Mouse (Mus musculus): ENCODE data around the gene Gm11027. TPM values are rescaled to one million over a fixed set of nuclear protein-coding genes. Genes with fewer than 3 reads are reported as not detected.
A peak's percentile ranks its signal among the peaks of the same experiment; 100 is the strongest.

Gene Gm11027
- polyA plus RNA-seq, 1 experiment from 2014 or later = not detected

- 90% methylated on average over 2 of the region's 2 CpGs for WGBS
- Histone ChIP-seq H3K9ac (ENCODE audit: low read length) (no peak overlapping the region), H3K4me2 (replicated peaks; ENCODE audit: low read depth) (no peak overlapping the region), H3K27ac (replicated peaks) (no peak overlapping the region), H3K4me1 (replicated peaks; ENCODE audit: control insufficient read depth, insufficient read depth) (no peaks in the 10 kb centered on the region), H3K27me3 (ENCODE audit: control insufficient read depth, insufficient read depth, low read length) (no peaks in the 10 kb centered on the region), H3K36me3 (ENCODE audit: control insufficient read depth, insufficient read depth, low read length) (no peaks in the 10 kb centered on the region), H3K9me3 (ENCODE audit: control insufficient read depth, low read length) (no peaks in the 10 kb centered on the region), H3K4me3 (ENCODE audit: low read depth, low read length) (no peak overlapping the region)
- DNase-seq (ENCODE audit: low spot score) = no peak
- no peak for TF ChIP-seq CTCF (IDR thresholded peaks at IDR 0.05; ENCODE audit: low read depth)
- no peak for TF ChIP-seq EP300 (optimal IDR thresholded peaks at IDR 0.05)
- ATAC-seq (ENCODE audit: low FRiP score, low TSS enrichment) = no peak
Observed at GRCm38 (mm10) chr12:116271071-116271470, 4.1 kb upstream of the Gm11027 start.

- Histone ChIP-seq H3K4me1 (replicated peaks; ENCODE audit: control insufficient read depth, insufficient read depth) (no peaks in the 10 kb centered on the region), H3K9me3 (ENCODE audit: control insufficient read depth, low read length) (no peaks in the 10 kb centered on the region), H3K27me3 (ENCODE audit: control insufficient read depth, insufficient read depth, low read length) (no peaks in the 10 kb centered on the region), H3K27ac (replicated peaks) (no peak overlapping the region), H3K4me3 (ENCODE audit: low read depth, low read length) (no peak overlapping the region), H3K36me3 (ENCODE audit: control insufficient read depth, insufficient read depth, low read length) (no peaks in the 10 kb centered on the region), H3K9ac (ENCODE audit: low read length) (no peak overlapping the region), H3K4me2 (replicated peaks; ENCODE audit: low read depth) (no peak overlapping the region)
- ATAC-seq (ENCODE audit: low FRiP score, low TSS enrichment) (no peak), DNase-seq (ENCODE audit: low spot score) (no peak)
- no peak for TF ChIP-seq CTCF (IDR thresholded peaks at IDR 0.05; ENCODE audit: low read depth)
- TF ChIP-seq EP300 (optimal IDR thresholded peaks at IDR 0.05) = no peak
- 64% methylated on average over 1 of the region's 1 CpGs for WGBS
Observed at GRCm38 (mm10) chr12:116273733-116274132, 1.5 kb upstream of the Gm11027 start.

- WGBS = 55% methylated on average over 4 of the region's 4 CpGs
- Histone ChIP-seq H3K4me1 (replicated peaks; ENCODE audit: control insufficient read depth, insufficient read depth) (no peaks in the 10 kb centered on the region), H3K4me2 (replicated peaks; ENCODE audit: low read depth) (no peak overlapping the region), H3K9me3 (ENCODE audit: control insufficient read depth, low read length) (no peaks in the 10 kb centered on the region), H3K36me3 (ENCODE audit: control insufficient read depth, insufficient read depth, low read length) (no peaks in the 10 kb centered on the region), H3K9ac (ENCODE audit: low read length) (no peak overlapping the region), H3K27ac (replicated peaks) (0 out of 2 replicates have a peak overlapping the region, but pooled peaks have one; percentile 13), H3K27me3 (ENCODE audit: control insufficient read depth, insufficient read depth, low read length) (no peaks in the 10 kb centered on the region), H3K4me3 (ENCODE audit: low read depth, low read length) (no peak overlapping the region)
- DNase-seq (ENCODE audit: low spot score) = peak; percentile 58
- TF ChIP-seq EP300 (optimal IDR thresholded peaks at IDR 0.05) (no peak), CTCF (IDR thresholded peaks at IDR 0.05; ENCODE audit: low read depth) (no peak)
- ATAC-seq (ENCODE audit: low FRiP score, low TSS enrichment) = peak; percentile 85
Observed at GRCm38 (mm10) chr12:116275631-116276030, 445 bp downstream of the Gm11027 start.

GRCm38 (mm10) chr12:116276961-116277360 is 1.8 kb downstream of the Gm11027 start:
- ATAC-seq (ENCODE audit: low FRiP score, low TSS enrichment) = no peak

GRCm38 (mm10) chr12:116278541-116278940 is 3.4 kb downstream of the Gm11027 start:
- Histone ChIP-seq H3K36me3 (ENCODE audit: control insufficient read depth, insufficient read depth, low read length) (no peaks in the 10 kb centered on the region), H3K4me2 (replicated peaks; ENCODE audit: low read depth) (no peak overlapping the region), H3K9me3 (ENCODE audit: control insufficient read depth, low read length) (no peaks in the 10 kb centered on the region), H3K4me1 (replicated peaks; ENCODE audit: control insufficient read depth, insufficient read depth) (no peaks in the 10 kb centered on the region), H3K27ac (replicated peaks) (no peak overlapping the region), H3K9ac (ENCODE audit: low read length) (no peak overlapping the region), H3K27me3 (ENCODE audit: control insufficient read depth, insufficient read depth, low read length) (no peaks in the 10 kb centered on the region), H3K4me3 (ENCODE audit: low read depth, low read length) (no peak overlapping the region)
- TF ChIP-seq EP300 (optimal IDR thresholded peaks at IDR 0.05) = no peak
- no peak for TF ChIP-seq CTCF (IDR thresholded peaks at IDR 0.05; ENCODE audit: low read depth)
- 92% methylated on average over 1 of the region's 1 CpGs for WGBS
- DNase-seq (ENCODE audit: low spot score) = no peak
- no peak for ATAC-seq (ENCODE audit: low FRiP score, low TSS enrichment)

More at GRCm38 (mm10) chr12:116276961-116277360, 1.8 kb downstream of the Gm11027 start:
- Histone ChIP-seq H3K4me2 (replicated peaks; ENCODE audit: low read depth) (no peak overlapping the region), H3K9ac (ENCODE audit: low read length) (no peak overlapping the region), H3K4me3 (ENCODE audit: low read depth, low read length) (no peak overlapping the region), H3K27ac (replicated peaks) (no peak overlapping the region), H3K9me3 (ENCODE audit: control insufficient read depth, low read length) (no peaks in the 10 kb centered on the region), H3K27me3 (ENCODE audit: control insufficient read depth, insufficient read depth, low read length) (no peaks in the 10 kb centered on the region), H3K36me3 (ENCODE audit: control insufficient read depth, insufficient read depth, low read length) (no peaks in the 10 kb centered on the region), H3K4me1 (replicated peaks; ENCODE audit: control insufficient read depth, insufficient read depth) (no peaks in the 10 kb centered on the region)
- DNase-seq (ENCODE audit: low spot score) = no peak
- WGBS = 64% methylated on average over 2 of the region's 2 CpGs
- TF ChIP-seq EP300 (optimal IDR thresholded peaks at IDR 0.05) (no peak), CTCF (IDR thresholded peaks at IDR 0.05; ENCODE audit: low read depth) (no peak)

GRCm38 (mm10) chr12:116279181-116279580 is 4.0 kb downstream of the Gm11027 start:
- H3K4me3 ChIP-seq (ENCODE audit: low read depth, low read length) = no peak overlapping the region
- no peak for ATAC-seq (ENCODE audit: low FRiP score, low TSS enrichment)
- no peak for TF ChIP-seq CTCF (IDR thresholded peaks at IDR 0.05; ENCODE audit: low read depth)
- no peak for TF ChIP-seq EP300 (optimal IDR thresholded peaks at IDR 0.05)
- H3K36me3 ChIP-seq (ENCODE audit: control insufficient read depth, insufficient read depth, low read length) = no peaks in the 10 kb centered on the region
- no peaks in the 10 kb centered on the region for H3K4me1 ChIP-seq (replicated peaks; ENCODE audit: control insufficient read depth, insufficient read depth)
- WGBS = 92% methylated on average over 2 of the region's 2 CpGs
- H3K4me2 ChIP-seq (replicated peaks; ENCODE audit: low read depth) = no peak overlapping the region
- H3K9ac ChIP-seq (ENCODE audit: low read length) = no peak overlapping the region
- no peak overlapping the region for H3K27ac ChIP-seq (replicated peaks)
- no peaks in the 10 kb centered on the region for H3K9me3 ChIP-seq (ENCODE audit: control insufficient read depth, low read length)
- H3K27me3 ChIP-seq (ENCODE audit: control insufficient read depth, insufficient read depth, low read length) = no peaks in the 10 kb centered on the region
- no peak for DNase-seq (ENCODE audit: low spot score)
